Mouse (Mus musculus) heart, adult 2 months (tissue): ENCODE measurements around the gene Cd84. TPM values are rescaled to one million over a fixed set of nuclear protein-coding genes. Genes with fewer than 3 reads are reported as not detected.

Experiments
- DNase-seq, 2 experiments: peaks; one replicate each; pipeline ENCODE4 v3.0.0; 2021
- H3K27ac ChIP-seq: fragments of 200-600 bp; 2 replicates; pipeline ENCODE4 v1.8.1; 2022
- H3K27me3 ChIP-seq: fragments of 200-500 bp; 2 replicates; pipeline ENCODE4 v1.6.1; 2012; ENCODE audit warnings: mild to moderate bottlenecking, low read length, inconsistent platforms, mixed read lengths; ENCODE audit not compliant: control insufficient read depth, insufficient read depth
- H3K36me3 ChIP-seq: fragments of 200-500 bp; 2 replicates; pipeline ENCODE4 v1.6.1; 2012; ENCODE audit warnings: low read length, inconsistent platforms; ENCODE audit not compliant: control insufficient read depth, insufficient read depth
- H3K4me1 ChIP-seq: fragments of 200-500 bp; 2 replicates; pipeline ENCODE4 v1.6.1; 2011; ENCODE audit warnings: low read length; ENCODE audit not compliant: control insufficient read depth, insufficient read depth
- H3K4me3 ChIP-seq: fragments of 200-600 bp; 2 replicates; pipeline ENCODE4 v1.8.1; 2022
- H3K79me2 ChIP-seq: fragments of 200-500 bp; replicated peaks from 2 replicates; pipeline ENCODE4 v1.6.1; 2012; ENCODE audit warnings: mild to moderate bottlenecking, inconsistent platforms, low read length, moderate library complexity, mixed read lengths; ENCODE audit not compliant: control insufficient read depth, insufficient read depth
- H3K9ac ChIP-seq: fragments of 200-500 bp; 2 replicates; pipeline ENCODE4 v1.6.1; 2012; ENCODE audit warnings: low read depth, mild to moderate bottlenecking, control low read depth, inconsistent platforms, low read length, mixed read lengths
- CTCF ChIP-seq: fragments of 200-600 bp; IDR thresholded peaks from 2 replicates; pipeline ENCODE4 v1.8.1; 2022; ENCODE audit warnings: antibody characterized with exemption, mild to moderate bottlenecking, moderate library complexity
- EP300 ChIP-seq: fragments of 200-500 bp; IDR thresholded peaks from 2 replicates; pipeline ENCODE4 v1.6.1; 2011; ENCODE audit warnings: low read depth, low read length, control low read depth; ENCODE audit not compliant: insufficient read depth
- POLR2A ChIP-seq: fragments of 200-500 bp; IDR thresholded peaks from 2 replicates; pipeline ENCODE4 v1.6.1; 2011; ENCODE audit warnings: mild to moderate bottlenecking, low read depth, low read length, control low read depth; ENCODE audit not compliant: insufficient read depth
- WGBS: fragments of 180-500 bp; shearing (Covaris S2); methylation state at CpG from one replicate; pipeline ENCODE4 v1.1.7; 2018; 5-methylcytosine and 5-hydroxymethylcytosine counted together
- intact Hi-C: fragments of 180-260 bp; cut with DNase I; formaldehyde crosslinking; loops from one replicate; pipeline ENCODE4 v1.15.1; 2025
- polyA plus RNA-seq: library from polyadenylated mRNA; depleted of rRNA; stranded (reverse); fragments of >200 nt; gene quantifications from 2 replicates; pipeline ENCODE4 v1.2.3, GENCODE M21; 2012
- total RNA-seq, 2 experiments: library from RNA; stranded (reverse); gene quantifications; 2 replicates each; pipeline ENCODE4 v1.2.3; 2021

Cd84 gene
- total and polyA plus RNA-seq, 3 experiments, result 1.6 to 4.6 (median 2.6) TPM

GRCm38 (mm10) chr1:171919193-171919592 lies 79.7 kb downstream of the Cd84 start:
- no peak overlapping the region for H3K4me3 ChIP-seq
- intact Hi-C loops, result no loop called here
- H3K36me3 ChIP-seq, result no peaks in the 10 kb centered on the region
- H3K27me3 ChIP-seq, result 0 out of 2 replicates have a peak, but pooled peaks cover 1% of the 10 kb centered on the region
- WGBS, result 83% methylated on average over 5 of the region's 5 CpGs
- TF ChIP-seq POLR2A (no peak), CTCF (no peak), EP300 (no peak)
- H3K4me1 ChIP-seq, result no peaks in the 10 kb centered on the region
- no peak for DNase-seq
- H3K9ac ChIP-seq, result no peak overlapping the region
- H3K79me2 ChIP-seq, result no peaks in the 10 kb centered on the region
- no peak overlapping the region for H3K27ac ChIP-seq

DNA sequence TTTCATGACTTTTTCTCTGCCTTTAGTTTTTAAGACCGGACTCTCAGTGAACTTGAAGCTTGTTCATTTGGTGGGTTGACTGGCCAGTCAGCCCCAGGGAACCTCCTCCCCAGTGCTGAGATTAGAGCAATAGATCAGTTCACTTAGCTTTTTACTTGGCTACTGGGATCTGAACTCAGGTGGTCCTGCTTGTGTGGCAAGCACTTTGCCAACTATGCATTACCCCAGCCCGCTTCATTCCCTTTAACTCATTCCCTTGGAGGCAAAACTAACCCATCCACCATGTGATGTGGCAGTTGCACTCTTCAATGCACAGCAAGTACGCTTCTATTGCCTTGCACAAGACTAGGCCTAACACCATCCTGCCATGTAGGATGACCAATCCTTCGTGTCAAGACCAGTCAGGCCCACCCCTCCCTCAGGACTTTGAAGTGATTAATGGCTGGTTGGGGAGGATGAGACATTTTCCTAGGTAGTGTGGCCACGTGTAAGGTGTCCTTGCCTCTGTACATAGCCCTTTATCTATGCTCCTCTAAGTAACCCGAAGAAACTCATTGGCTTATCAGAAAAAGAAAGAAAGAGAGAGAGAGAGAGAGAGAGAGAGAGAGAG lies 80.5 kb downstream of the Cd84 start:
- Histone ChIP-seq H3K36me3 (no peaks in the 10 kb centered on the region), H3K9ac (no peak overlapping the region), H3K79me2 (no peaks in the 10 kb centered on the region), H3K4me1 (no peaks in the 10 kb centered on the region), H3K27ac (no peak overlapping the region), H3K27me3 (0 out of 2 replicates have a peak, but pooled peaks cover 1% of the 10 kb centered on the region), H3K4me3 (no peak overlapping the region)
- intact Hi-C loops, result no loop called here
- 77% methylated on average over 6 of the region's 6 CpGs for WGBS
- TF ChIP-seq POLR2A (no peak), EP300 (no peak), CTCF (no peak)
- no peak for DNase-seq

- H3K79me2 ChIP-seq, result no peaks in the 10 kb centered on the region
- H3K27me3 ChIP-seq, result 0 out of 2 replicates have a peak, but pooled peaks cover 1% of the 10 kb centered on the region
- no peaks in the 10 kb centered on the region for H3K36me3 ChIP-seq
- H3K27ac ChIP-seq, result no peak overlapping the region
- 74% methylated on average over 9 of the region's 9 CpGs for WGBS
- peak in 1 of 2 experiments; percentile 12 for DNase-seq
- TF ChIP-seq CTCF (no peak), EP300 (no peak), POLR2A (no peak)
- H3K4me3 ChIP-seq, result no peak overlapping the region
- intact Hi-C loops, result no loop called here
- no peaks in the 10 kb centered on the region for H3K4me1 ChIP-seq
- H3K9ac ChIP-seq, result no peak overlapping the region
Measured at GRCm38 (mm10) chr1:171920989-171921621, 81.6 kb downstream of the Cd84 start.

GRCm38 (mm10) chr1:171921641-171922040 lies 82.1 kb downstream of the Cd84 start:
- Histone ChIP-seq H3K27ac (no peak overlapping the region), H3K4me1 (no peaks in the 10 kb centered on the region), H3K79me2 (no peaks in the 10 kb centered on the region), H3K27me3 (0 out of 2 replicates have a peak, but pooled peaks cover 1% of the 10 kb centered on the region), H3K36me3 (no peaks in the 10 kb centered on the region), H3K4me3 (no peak overlapping the region), H3K9ac (no peak overlapping the region)
- no peak for DNase-seq
- intact Hi-C loops, result no loop called here
- TF ChIP-seq POLR2A (no peak), EP300 (no peak), CTCF (no peak)
- 82% methylated on average over 2 of the region's 2 CpGs for WGBS

DNA sequence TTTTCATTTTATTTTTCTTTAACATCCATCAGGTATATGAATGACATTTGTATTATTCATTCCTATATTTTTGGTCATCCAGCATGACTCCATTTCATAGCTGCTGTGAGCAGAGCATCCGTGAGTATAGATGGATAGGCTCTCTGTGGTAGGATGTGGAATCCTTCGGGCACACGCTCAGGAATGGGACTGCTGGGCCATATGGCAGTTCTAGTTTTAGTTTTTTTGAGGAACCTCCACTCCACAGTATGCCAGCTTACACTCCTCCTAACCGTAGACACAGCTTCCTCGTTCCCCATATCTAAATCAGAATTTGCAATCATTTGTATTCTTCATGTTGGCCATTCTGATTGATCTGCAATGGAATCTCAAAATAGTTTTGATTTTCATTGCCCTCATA lies 83.3 kb downstream of the Cd84 start:
- WGBS, result 87% methylated on average over 5 of the region's 5 CpGs
- intact Hi-C loops, result no loop called here
- no peaks in the 10 kb centered on the region for H3K27me3 ChIP-seq
- H3K36me3 ChIP-seq, result no peaks in the 10 kb centered on the region
- H3K4me1 ChIP-seq, result no peaks in the 10 kb centered on the region
- no peaks in the 10 kb centered on the region for H3K79me2 ChIP-seq
- H3K4me3 ChIP-seq, result no peak overlapping the region
- no peak overlapping the region for H3K9ac ChIP-seq
- no peak for DNase-seq
- TF ChIP-seq POLR2A (no peak), CTCF (no peak), EP300 (no peak)
- H3K27ac ChIP-seq, result no peak overlapping the region

DNA sequence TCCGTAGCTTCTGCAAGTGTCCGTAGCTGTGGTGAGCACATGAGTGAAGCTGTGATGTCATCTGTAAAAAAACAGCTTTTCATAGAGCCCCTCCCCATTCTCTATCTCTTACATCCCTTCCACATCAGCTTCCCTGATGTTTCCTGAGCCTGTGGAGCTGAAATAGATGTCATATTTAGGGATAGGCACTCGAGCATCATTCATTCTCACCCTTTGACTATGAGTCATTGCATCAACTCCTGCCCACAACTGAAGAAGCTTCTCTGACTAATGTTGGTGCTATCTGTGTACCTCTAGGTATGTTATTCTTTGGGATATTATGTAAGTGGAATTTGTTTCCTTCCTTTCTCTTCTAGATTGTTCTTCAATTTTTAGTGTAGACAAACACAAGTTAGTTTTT lies 85.4 kb downstream of the Cd84 start:
- no peak for DNase-seq
- 64% methylated on average over 3 of the region's 3 CpGs for WGBS
- Histone ChIP-seq H3K36me3 (no peaks in the 10 kb centered on the region), H3K27ac (no peak overlapping the region), H3K4me3 (no peak overlapping the region), H3K27me3 (no peaks in the 10 kb centered on the region), H3K9ac (no peak overlapping the region), H3K79me2 (no peaks in the 10 kb centered on the region), H3K4me1 (no peaks in the 10 kb centered on the region)
- TF ChIP-seq POLR2A (no peak), EP300 (no peak), CTCF (no peak)
- intact Hi-C loops, result no loop called here
